Mouse (Mus musculus) heart, adult 2 months (tissue): ENCODE measurements around the gene Rreb1.

ENCODE experiments used
- CTCF ChIP-seq: fragments of 200-600 bp; IDR thresholded peaks from 2 replicates; pipeline ENCODE4 v1.8.1; 2022; ENCODE audit warnings: antibody characterized with exemption, mild to moderate bottlenecking, moderate library complexity
- POLR2A ChIP-seq: fragments of 200-500 bp; IDR thresholded peaks from 2 replicates; pipeline ENCODE4 v1.6.1; 2011; ENCODE audit warnings: mild to moderate bottlenecking, low read depth, low read length, control low read depth; ENCODE audit not compliant: insufficient read depth

GRCm38 (mm10) chr13:37920727-37921126 lies 142.5 kb downstream of the Rreb1 start:
- TF ChIP-seq POLR2A (no peak), CTCF (no peak)
